Mouse (Mus musculus): ENCODE measurements around the gene Esrrg. TPM values are rescaled to one million over a fixed set of nuclear protein-coding genes. Genes with fewer than 3 reads are reported as not detected.

The Esrrg gene
- total and polyA plus RNA-seq, 3 experiments, result not detected

DNA sequence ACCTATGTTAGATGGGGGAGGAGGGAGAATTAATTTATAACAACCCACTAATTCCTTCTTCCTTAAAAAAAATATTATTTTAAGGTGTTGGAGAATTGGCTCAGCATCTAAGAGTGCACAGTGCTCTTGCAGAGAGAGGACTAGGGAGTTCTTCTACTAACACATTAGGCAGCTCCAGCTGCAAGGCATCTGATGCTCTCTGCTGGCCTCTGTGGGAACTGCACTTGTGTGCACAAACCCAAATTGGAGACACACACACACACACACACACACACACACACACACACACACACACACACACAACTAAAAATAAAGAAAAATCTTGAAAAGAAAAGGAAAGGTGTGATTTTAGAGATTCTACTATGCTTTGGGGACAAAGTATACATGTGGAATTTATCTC is 381.6 kb downstream of the Esrrg start:
- Histone ChIP-seq H3K4me2 (ENCODE audit: insufficient read depth, low read depth, poor library complexity, severe bottlenecking) (no peak overlapping the region), H3K36me3 (replicated peaks in 1 of 2; ENCODE audit: control insufficient read depth in 1 of 2, insufficient read depth in 1 of 2, low read length in 1 of 2) (no peaks in the 10 kb centered on the region), H3K27ac (ENCODE audit: insufficient read depth, low read depth) (no peak overlapping the region), H3K4me1 (ENCODE audit: control insufficient read depth in 1 of 2, insufficient read depth in 2 of 2) (no peaks in the 10 kb centered on the region), H3K9ac (ENCODE audit: insufficient read depth, low read depth) (no peak overlapping the region), H3K4me3 (replicated peaks in 1 of 3; ENCODE audit: low read depth in 2 of 3, low read length in 2 of 3, poor library complexity in 1 of 3) (no peak overlapping the region), H3K9me3 (replicated peaks; ENCODE audit: low read length) (peaks cover 55% of the 10 kb centered on the region), H3K79me2 (replicated peaks; ENCODE audit: control insufficient read depth, extremely low read depth, insufficient read depth, poor library complexity, severe bottlenecking) (no peaks in the 10 kb centered on the region), H3K27me3 (replicated peaks) (no peaks in the 10 kb centered on the region)
- no peak for DNase-seq (ENCODE audit: extremely low read depth)
- in situ Hi-C loops (cut with MboI; ENCODE audit: low pct_ligation_motif_present, low pct_unique_long_range_greater_than_20kb, low sequenced_read_pairs), result no loop called here
- TF ChIP-seq ZC3H11A (IDR thresholded peaks at IDR 0.05; ENCODE audit: low read depth, low read length), result no peak
- no peak for TF ChIP-seq MAX (IDR thresholded peaks at IDR 0.05; ENCODE audit: low read length)
- no peak for TF ChIP-seq RCOR1 (conservative IDR thresholded peaks at IDR 0.05; ENCODE audit: low read depth, low read length)
- TF ChIP-seq IRF4 (IDR thresholded peaks at IDR 0.05; ENCODE audit: low read depth, low read length), result no peak
- no peak for TF ChIP-seq UBTF (IDR thresholded peaks at IDR 0.05; ENCODE audit: low read depth, low read length)
- no peak for TF ChIP-seq KAT2A (IDR thresholded peaks at IDR 0.05; ENCODE audit: insufficient replicate concordance, low read length)
- TF ChIP-seq NELFE (IDR thresholded peaks at IDR 0.05; ENCODE audit: low read depth, low read length), result no peak
- TF ChIP-seq POLR2A (IDR thresholded peaks at IDR 0.05; ENCODE audit: low read depth, low read length), result no peak
- dilution Hi-C loops (cut with MboI; ENCODE audit: extremely low pct_ligation_motif_present, extremely low pct_unique_long_range_greater_than_20kb, low sequenced_read_pairs), result no loop called here

DNA sequence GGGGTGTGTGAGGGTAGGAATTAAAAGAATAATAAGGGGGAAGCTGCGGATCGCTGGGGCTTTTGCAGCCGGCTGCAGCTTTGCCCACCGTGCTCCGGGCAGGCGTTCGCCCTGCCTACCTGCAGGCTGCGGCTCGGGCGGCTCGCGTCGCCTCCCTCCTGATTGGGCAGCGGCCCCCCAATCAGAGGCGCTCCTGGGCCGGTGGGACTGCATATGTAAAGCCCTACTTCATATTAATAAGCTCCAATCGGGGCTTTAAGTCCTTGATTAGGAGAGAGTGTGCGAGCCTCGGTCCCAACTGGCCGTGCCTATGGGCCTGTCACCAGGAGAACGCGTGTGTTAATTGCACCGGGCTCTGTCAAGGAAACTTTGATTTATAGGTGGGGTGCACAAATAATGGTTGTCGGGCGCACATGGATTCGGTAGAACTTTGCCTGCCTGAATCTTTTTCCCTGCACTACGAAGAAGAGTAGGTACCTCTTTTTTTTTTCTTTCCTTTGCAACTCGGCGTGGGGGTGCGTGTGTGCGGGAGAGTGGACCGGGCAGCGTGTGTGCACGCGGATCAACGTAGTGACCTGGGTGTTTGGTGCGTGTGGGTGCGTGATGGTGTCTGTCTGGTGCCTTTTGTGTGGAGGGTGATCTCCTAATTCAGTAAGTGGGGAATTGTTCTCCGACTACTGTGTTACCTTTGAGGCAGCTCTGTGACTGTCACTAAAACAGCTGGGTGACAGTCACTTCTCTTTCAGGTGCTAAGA is 389.2 kb downstream of the Esrrg start:
- H3K4me3 ChIP-seq (replicated peaks in 1 of 3; ENCODE audit: low read depth in 2 of 3, low read length in 2 of 3, poor library complexity in 1 of 3), result no peak overlapping the region
- DNase-seq (ENCODE audit: extremely low read depth), result no peak
- in situ Hi-C loops (cut with MboI; ENCODE audit: low pct_ligation_motif_present, low pct_unique_long_range_greater_than_20kb, low sequenced_read_pairs) (no loop called here), dilution Hi-C loops (cut with MboI; ENCODE audit: extremely low pct_ligation_motif_present, extremely low pct_unique_long_range_greater_than_20kb, low sequenced_read_pairs) (no loop called here)
- H3K27me3 ChIP-seq (replicated peaks), result no peaks in the 10 kb centered on the region
- no peaks in the 10 kb centered on the region for H3K4me1 ChIP-seq (ENCODE audit: control insufficient read depth in 1 of 2, insufficient read depth in 2 of 2)
- peaks cover 39% of the 10 kb centered on the region for H3K9me3 ChIP-seq (replicated peaks; ENCODE audit: low read length)
- no peak overlapping the region for H3K4me2 ChIP-seq (ENCODE audit: insufficient read depth, low read depth, poor library complexity, severe bottlenecking)
- no peak overlapping the region for H3K27ac ChIP-seq (ENCODE audit: insufficient read depth, low read depth)
- no peak overlapping the region for H3K9ac ChIP-seq (ENCODE audit: insufficient read depth, low read depth)
- H3K36me3 ChIP-seq (replicated peaks in 1 of 2; ENCODE audit: control insufficient read depth in 1 of 2, insufficient read depth in 1 of 2, low read length in 1 of 2), result no peaks in the 10 kb centered on the region
- H3K79me2 ChIP-seq (replicated peaks; ENCODE audit: control insufficient read depth, extremely low read depth, insufficient read depth, poor library complexity, severe bottlenecking), result no peaks in the 10 kb centered on the region
- no peak for TF ChIP-seq ZMIZ1 (IDR thresholded peaks at IDR 0.05; ENCODE audit: low read depth, low read length)
- TF ChIP-seq USF2 (conservative IDR thresholded peaks at IDR 0.05; ENCODE audit: low read depth, low read length), result no peak
- TF ChIP-seq POLR2AphosphoS2 (IDR thresholded peaks at IDR 0.05; ENCODE audit: low read depth, low read length), result no peak
- TF ChIP-seq MAZ (IDR thresholded peaks at IDR 0.05; ENCODE audit: low read depth, low read length), result no peak
- TF ChIP-seq NELFE (IDR thresholded peaks at IDR 0.05; ENCODE audit: low read depth, low read length), result no peak
- TF ChIP-seq TCF12 (IDR thresholded peaks at IDR 0.05; ENCODE audit: low read depth, low read length), result no peak
- TF ChIP-seq PAX5 (IDR thresholded peaks at IDR 0.05; ENCODE audit: low read length), result no peak
- no peak for TF ChIP-seq E2F4 (IDR thresholded peaks at IDR 0.05; ENCODE audit: insufficient replicate concordance, low read depth, low read length)
- TF ChIP-seq POLR2A (IDR thresholded peaks at IDR 0.05; ENCODE audit: low read depth, low read length), result no peak
- no peak for TF ChIP-seq USF1 (IDR thresholded peaks at IDR 0.05; ENCODE audit: low read depth, low read length)
- TF ChIP-seq ZC3H11A (IDR thresholded peaks at IDR 0.05; ENCODE audit: low read depth, low read length), result no peak
- no peak for TF ChIP-seq SMC3 (IDR thresholded peaks at IDR 0.05; ENCODE audit: low read depth, low read length)
- no peak for TF ChIP-seq SIN3A (IDR thresholded peaks at IDR 0.05; ENCODE audit: low read length)
- TF ChIP-seq CHD1 (IDR thresholded peaks at IDR 0.05; ENCODE audit: low read depth, low read length), result no peak
- no peak for TF ChIP-seq ZKSCAN1 (IDR thresholded peaks at IDR 0.05; ENCODE audit: borderline replicate concordance, low read depth, low read length)
